In the genomic region with DNA sequence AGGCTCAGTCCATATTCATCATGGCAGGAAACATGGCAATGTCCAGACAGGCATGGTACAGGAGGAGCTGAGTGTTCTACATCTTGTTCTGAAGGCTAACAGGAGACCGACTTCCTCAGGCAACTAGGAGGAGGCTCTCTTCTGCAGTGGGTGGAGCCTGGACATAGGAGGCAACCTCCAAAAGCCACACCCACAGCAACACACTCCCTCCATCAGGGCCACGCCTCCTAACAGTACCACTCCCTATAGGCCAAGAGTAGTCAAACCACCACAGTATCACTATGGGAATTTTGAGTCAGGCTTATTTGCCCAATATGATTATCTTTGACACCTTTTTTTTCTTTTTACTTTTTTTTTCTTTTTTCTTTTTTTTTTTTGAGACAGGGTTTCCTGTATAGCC, we compare ENCODE assay signal across 24 mouse cellular contexts. TPM values are rescaled to one million over a fixed set of nuclear protein-coding genes. Genes with fewer than 3 reads are reported as not detected.
DNase-seq lines count a peak whose midpoint lies in the region; ATAC-seq and TF ChIP-seq lines count a peak whose summit lies in the region.
"Had no signal": no experiment of that assay in that cellular context is flagged by ENCODE, and none has a peak within 500 bp of the region (broad histone marks: within the 10 kb centered on the region; RNA-seq: fewer than 3 reads in every experiment).

No protein-coding gene starts in this region.

- no peak overlapping the region for H3K4me3 ChIP-seq in liver, postnatal 0 days (ENCODE audit: low read depth, low read length)
- no peak overlapping the region for H3K4me3 ChIP-seq in liver, embryonic 11.5 days (ENCODE audit: low read depth, low read length)
- H3K4me3 ChIP-seq in cerebellum, adult 2 months (replicated peaks; ENCODE audit: insufficient read depth, low read depth, low read length) = no peak overlapping the region
- H3K4me3 ChIP-seq: forebrain, embryonic 13.5 days; limb, embryonic 12.5 days; lung, embryonic 15.5 days; midbrain, embryonic 12.5 days; neural tube, embryonic 12.5 days had no signal

- WGBS in liver, postnatal 0 days (ENCODE audit: insufficient replicate concordance) = 79% methylated on average over 2 of the region's 2 CpGs
- 79% methylated on average over 2 of the region's 2 CpGs for WGBS in liver, embryonic 11.5 days
- 94% methylated on average over 2 of the region's 2 CpGs for WGBS in cerebellum, adult 2 months

- peak; percentile 53 for DNase-seq in liver
- no peak for DNase-seq in liver, postnatal 0 days
- DNase-seq in c-Kit-negative CD71-positive TER-119-positive erythroid progenitor cells, embryonic 14.5 days (ENCODE audit: low read depth, low spot score) = peak; percentile 26
- no peak for DNase-seq in liver, embryonic 11.5 days (ENCODE audit: low spot score)
- no peak for DNase-seq in left cerebral cortex, adult 8-10 months (ENCODE audit: low spot score in 2 of 2)
- DNase-seq in cerebellum, adult 2 months = no peak
- DNase-seq in frontal cortex, postnatal 14 days (ENCODE audit: low spot score in 2 of 2) = no peak
- DNase-seq: B cell, adult 2 months; cerebellum, adult 11 months; cerebellum, postnatal 25 days; gastrocnemius, postnatal 14 days; heart, postnatal 10 days; kidney, postnatal 4 days; right cerebral cortex, postnatal 4 days; thymus, postnatal 25 days had no signal

- TF ChIP-seq POLR2A in cerebellum, adult 2 months (IDR thresholded peaks at IDR 0.05; ENCODE audit: borderline replicate concordance, insufficient read depth, low read length) = no peak

- no peak overlapping the region for H3K4me2 ChIP-seq in liver, postnatal 0 days (ENCODE audit: low read depth, low read length)
- no peak overlapping the region for H3K4me2 ChIP-seq in liver, embryonic 11.5 days
- H3K4me2 ChIP-seq: forebrain, embryonic 13.5 days; hindbrain, embryonic 14.5 days; limb, embryonic 12.5 days; lung, embryonic 15.5 days; midbrain, embryonic 12.5 days; neural tube, embryonic 12.5 days had no signal

- H3K36me3 ChIP-seq in liver, postnatal 0 days (replicated peaks; ENCODE audit: insufficient read depth, low read length) = peaks cover 4% of the 10 kb centered on the region; the same call in 1 of the 2 replicates
- H3K36me3 ChIP-seq in liver, embryonic 11.5 days (ENCODE audit: control insufficient read depth, insufficient read depth, low read length) = peaks cover 2% of the 10 kb centered on the region; the same call in 1 of the 2 replicates

- no peaks in the 10 kb centered on the region for H3K9me3 ChIP-seq in liver, postnatal 0 days (ENCODE audit: low read length)
- H3K9me3 ChIP-seq in liver, embryonic 11.5 days (ENCODE audit: control insufficient read depth, low read length) = no peaks in the 10 kb centered on the region
- H3K9me3 ChIP-seq: forebrain, embryonic 13.5 days; limb, embryonic 12.5 days; lung, embryonic 15.5 days; midbrain, embryonic 12.5 days; neural tube, embryonic 12.5 days had no signal

- H3K4me1 ChIP-seq in liver, postnatal 0 days (ENCODE audit: insufficient read depth) = no peaks in the 10 kb centered on the region
- no peaks in the 10 kb centered on the region for H3K4me1 ChIP-seq in liver, embryonic 11.5 days (replicated peaks; ENCODE audit: control insufficient read depth, insufficient read depth, low read length)
- no peaks in the 10 kb centered on the region for H3K4me1 ChIP-seq in cerebellum, adult 2 months (ENCODE audit: control insufficient read depth, insufficient read depth, low read length)
- H3K4me1 ChIP-seq: forebrain, embryonic 13.5 days; lung, embryonic 15.5 days; midbrain, embryonic 12.5 days; neural tube, embryonic 12.5 days had no signal

- no peak overlapping the region for H3K9ac ChIP-seq in liver, postnatal 0 days (replicated peaks)
- no peak overlapping the region for H3K9ac ChIP-seq in liver, embryonic 11.5 days (ENCODE audit: low read depth, low read length)
- H3K9ac ChIP-seq: forebrain, embryonic 13.5 days; hindbrain, embryonic 14.5 days; limb, embryonic 12.5 days; lung, embryonic 15.5 days; midbrain, embryonic 12.5 days; neural tube, embryonic 12.5 days had no signal

- no peak overlapping the region for H3K27ac ChIP-seq in liver, postnatal 0 days (ENCODE audit: low read depth)
- H3K27ac ChIP-seq in liver, embryonic 11.5 days (ENCODE audit: low read depth, low read length) = no peak overlapping the region
- H3K27ac ChIP-seq in cerebellum, adult 2 months (ENCODE audit: insufficient read depth, low read length) = no peak overlapping the region
- H3K27ac ChIP-seq: forebrain, embryonic 13.5 days; hindbrain, embryonic 14.5 days; limb, embryonic 12.5 days; lung, embryonic 15.5 days; macrophage; midbrain, embryonic 12.5 days; neural tube, embryonic 12.5 days had no signal

- no peak for ATAC-seq in liver, postnatal 0 days
- ATAC-seq in liver, embryonic 11.5 days (replicated peaks; ENCODE audit: low FRiP score) = peak; percentile 61
- ATAC-seq in megakaryocyte-erythroid progenitor cell, adult 5-6 weeks (replicated peaks; ENCODE audit: low FRiP score, low TSS enrichment, poor library complexity, severe bottlenecking) = peak; percentile 74
- ATAC-seq: forebrain, embryonic 13.5 days; intestine, embryonic 16.5 days had no signal

- no peaks in the 10 kb centered on the region for H3K27me3 ChIP-seq in liver, postnatal 0 days (ENCODE audit: insufficient read depth, low read length)
- no peaks in the 10 kb centered on the region for H3K27me3 ChIP-seq in liver, embryonic 11.5 days (replicated peaks; ENCODE audit: control insufficient read depth, insufficient read depth, low read length)
- no peaks in the 10 kb centered on the region for H3K27me3 ChIP-seq in cerebellum, adult 2 months (ENCODE audit: control insufficient read depth, insufficient read depth, low read length)
- H3K27me3 ChIP-seq: forebrain, embryonic 13.5 days; limb, embryonic 12.5 days; lung, embryonic 15.5 days; midbrain, embryonic 12.5 days; neural tube, embryonic 12.5 days had no signal

- TF ChIP-seq EP300 in liver, postnatal 0 days (IDR thresholded peaks at IDR 0.05; ENCODE audit: low read depth) = no peak

- TF ChIP-seq CTCF in liver, postnatal 0 days (IDR thresholded peaks at IDR 0.05; ENCODE audit: low read depth) = no peak
- TF ChIP-seq CTCF in cerebellum, adult 2 months (IDR thresholded peaks at IDR 0.05; ENCODE audit: borderline replicate concordance, insufficient read depth, low read depth, low read length) = no peak

RNA-seq across cellular contexts. Expression of a gene that starts 22.1 kb away (rescaled TPM):
- not detected in 2 replicates for polyA plus RNA-seq in liver, postnatal 0 days (2015; fragmentation: Nextera tagmentation; extraction: Ambion mirVana)
- not detected in 2 replicates for polyA plus RNA-seq in liver, embryonic 11.5 days (2014; fragmentation: Nextera tagmentation; extraction: Ambion mirVana)
- not detected in 2 replicates for total RNA-seq in megakaryocyte-erythroid progenitor cell, adult 5-6 weeks (2014; fragmentation: Nextera tagmentation)
- total RNA-seq in megakaryocyte-erythroid progenitor cell, adult 5-6 weeks (2017) = not detected in 2 replicates
- total RNA-seq in left cerebral cortex, adult 8-10 months (2022) = under 1 TPM; 0.22 to 0.64 (median 0.53) TPM
- 0.16 and 0.40 TPM in 2 replicates for polyA plus RNA-seq in cerebellum, adult 2 months (2012; rRNA removed)
- polyA plus RNA-seq: intestine, embryonic 16.5 days; macrophage had no signal

RNA-seq across cellular contexts. Expression of a gene that starts 27.9 kb away (rescaled TPM):
- 12.3 and 13.6 TPM in 2 replicates for polyA plus RNA-seq in liver, postnatal 0 days (2015; fragmentation: Nextera tagmentation; extraction: Ambion mirVana)
- polyA plus RNA-seq in liver, embryonic 11.5 days (2014; fragmentation: Nextera tagmentation; extraction: Ambion mirVana) = 30.1 and 33.4 TPM in 2 replicates
- total RNA-seq in megakaryocyte-erythroid progenitor cell, adult 5-6 weeks (2014; fragmentation: Nextera tagmentation) = 40.4 and 50.3 TPM in 2 replicates
- total RNA-seq in megakaryocyte-erythroid progenitor cell, adult 5-6 weeks (2017) = 28.8 and 44.3 TPM in 2 replicates
- total RNA-seq in left cerebral cortex, adult 8-10 months (2022) = 10 to 100 TPM; 21.3 to 24.1 (median 22.7) TPM
- 23.2 and 23.7 TPM in 2 replicates for polyA plus RNA-seq in cerebellum, adult 2 months (2012; rRNA removed)

RNA-seq across cellular contexts. Expression of a gene that starts 28.0 kb away (rescaled TPM):
- polyA plus RNA-seq in liver, postnatal 0 days (2015; fragmentation: Nextera tagmentation; extraction: Ambion mirVana) = 15.6 and 16.6 TPM in 2 replicates
- polyA plus RNA-seq in liver, embryonic 11.5 days (2014; fragmentation: Nextera tagmentation; extraction: Ambion mirVana) = 56.2 and 60.3 TPM in 2 replicates
- total RNA-seq in megakaryocyte-erythroid progenitor cell, adult 5-6 weeks (2014; fragmentation: Nextera tagmentation) = 65.2 and 101 TPM in 2 replicates
- 40.5 and 66.1 TPM in 2 replicates for total RNA-seq in megakaryocyte-erythroid progenitor cell, adult 5-6 weeks (2017)
- 10 to 100 TPM; 32.3 to 39.3 (median 38.0) TPM for total RNA-seq in left cerebral cortex, adult 8-10 months (2022)
- polyA plus RNA-seq in cerebellum, adult 2 months (2012; rRNA removed) = 92.8 and 96.7 TPM in 2 replicates

Comparison
In these comparisons a context has a peak if more than half of its experiments do, and no peak if none do; other contexts are left out.
1. DNase-seq: peak in liver (single experiment) and c-Kit-negative CD71-positive TER-119-positive erythroid progenitor cells, embryonic 14.5 days (single experiment); none in liver, postnatal 0 days (single experiment), liver, embryonic 11.5 days (single experiment), left cerebral cortex, adult 8-10 months (0 of 2), cerebellum, adult 2 months (0 of 2) and frontal cortex, postnatal 14 days (0 of 2).